Mouse (Mus musculus) thymus, postnatal 25 days (tissue): ENCODE data around the gene Dysf.
"Not testable (repeated sequence)": the region's sequence is repeated elsewhere in the genome, so short reads cannot be mapped to it uniquely, and the experiment has no call there.

ENCODE experiments used
- DNase-seq: peaks from one replicate; pipeline ENCODE4 v3.0.0; 2022

The Dysf gene

GRCm38 (mm10) chr6:84008363-84009171, at the start of gene Dysf:
Gene Dysf, plus strand, starts transcription at chr6:84008590.
- DNase-seq = no peak

GRCm38 (mm10) chr6:83987642-83988041, 20.7 kb upstream of the Dysf start:
- no peak for DNase-seq

GRCm38 (mm10) chr6:84002716-84003115, 5.7 kb upstream of the Dysf start:
- DNase-seq = no peak

GRCm38 (mm10) chr6:84004295-84004694, 4.1 kb upstream of the Dysf start:
- DNase-seq = peak; percentile 6

- DNase-seq = no peak
Observed at GRCm38 (mm10) chr6:84009172-84009872, 932 bp downstream of the Dysf start.

DNA sequence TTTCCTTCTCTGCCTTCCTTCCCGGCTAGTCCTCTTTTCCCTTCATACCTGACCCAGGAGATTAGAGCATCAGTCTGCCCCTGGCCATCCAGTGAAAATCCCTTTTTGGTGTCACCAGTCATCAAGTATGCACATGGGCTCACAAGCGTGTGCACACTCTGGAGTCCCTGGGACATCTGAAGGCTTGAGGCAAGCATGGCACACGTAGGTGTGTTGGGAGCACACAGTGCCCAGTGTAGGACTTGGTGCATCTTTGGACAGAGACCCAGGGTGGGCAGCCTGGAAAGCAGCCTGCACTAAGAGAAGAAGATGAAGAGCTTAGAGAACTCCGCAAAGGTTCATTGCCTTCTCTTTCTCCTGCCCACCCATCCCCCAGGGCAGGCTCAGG, 1.5 kb downstream of the Dysf start:
- DNase-seq = no peak

DNA sequence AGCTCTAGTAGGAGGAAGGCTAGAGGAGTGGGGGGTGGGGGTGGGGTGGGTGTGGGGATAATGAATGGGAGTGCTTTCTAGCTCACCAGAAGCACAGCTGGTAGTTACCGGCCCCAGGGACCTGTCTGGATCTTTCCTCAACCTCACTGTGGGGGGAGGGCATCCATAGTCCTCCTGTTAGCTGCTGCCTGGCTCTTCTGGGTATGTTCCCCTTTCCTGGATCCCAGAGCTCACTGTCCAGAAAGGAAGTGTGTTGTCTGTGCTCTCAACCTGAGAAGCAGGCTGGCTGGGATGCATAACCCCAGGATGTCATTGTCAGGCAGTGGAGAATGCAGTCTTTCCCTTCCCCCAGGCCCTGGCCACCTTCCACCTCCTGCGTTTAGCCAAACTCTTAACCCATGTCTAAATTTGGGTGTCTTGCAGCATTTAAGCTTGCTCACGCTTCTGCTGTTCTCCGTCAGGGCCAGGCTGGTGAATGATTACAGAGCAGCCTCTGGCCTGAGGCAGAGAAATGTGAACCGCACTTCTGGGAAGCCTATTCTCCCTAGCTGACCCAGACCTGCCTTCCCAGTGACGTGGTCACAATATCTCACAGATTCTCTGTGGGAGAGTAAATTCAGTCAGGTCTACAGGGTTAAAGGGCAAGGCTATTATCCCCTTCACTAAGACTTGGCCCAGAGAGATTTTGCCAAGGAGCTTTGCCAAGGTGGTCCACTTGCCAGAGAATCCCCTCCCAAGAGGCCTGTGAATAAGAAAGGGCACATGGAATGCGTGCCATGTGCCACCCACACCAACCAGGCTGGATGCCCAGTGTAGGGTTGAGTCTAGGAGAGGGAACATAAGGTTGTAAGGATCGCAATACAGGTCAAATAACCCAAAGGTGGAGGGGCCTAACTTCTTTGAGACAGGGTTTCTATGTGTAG, 2.2 kb downstream of the Dysf start:
- DNase-seq = no peak

- DNase-seq = not testable (repeated sequence)
Observed at GRCm38 (mm10) chr6:84014961-84015683, 6.7 kb downstream of the Dysf start.

DNA sequence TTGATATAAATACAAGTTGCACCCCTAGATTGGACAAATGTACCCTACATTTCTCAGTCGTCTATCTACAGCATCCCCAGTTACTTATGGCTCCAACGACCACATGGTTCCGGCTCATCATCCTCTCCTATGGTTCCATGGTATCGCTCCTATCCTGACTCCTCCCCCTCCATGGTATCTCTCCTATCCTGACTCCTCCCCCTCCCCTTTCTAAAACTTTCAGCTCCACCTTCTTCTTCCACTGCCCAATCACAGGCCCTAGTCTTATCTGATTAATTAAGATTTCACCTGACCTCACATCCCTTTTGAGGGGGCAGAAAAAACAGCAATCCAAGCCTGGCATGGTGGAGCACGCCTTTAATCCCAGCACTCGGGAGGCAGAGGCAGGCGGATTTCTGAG, 8.5 kb downstream of the Dysf start:
- no peak for DNase-seq

- DNase-seq = no peak
Observed at GRCm38 (mm10) chr6:84017392-84017791, 9.0 kb downstream of the Dysf start.

DNA sequence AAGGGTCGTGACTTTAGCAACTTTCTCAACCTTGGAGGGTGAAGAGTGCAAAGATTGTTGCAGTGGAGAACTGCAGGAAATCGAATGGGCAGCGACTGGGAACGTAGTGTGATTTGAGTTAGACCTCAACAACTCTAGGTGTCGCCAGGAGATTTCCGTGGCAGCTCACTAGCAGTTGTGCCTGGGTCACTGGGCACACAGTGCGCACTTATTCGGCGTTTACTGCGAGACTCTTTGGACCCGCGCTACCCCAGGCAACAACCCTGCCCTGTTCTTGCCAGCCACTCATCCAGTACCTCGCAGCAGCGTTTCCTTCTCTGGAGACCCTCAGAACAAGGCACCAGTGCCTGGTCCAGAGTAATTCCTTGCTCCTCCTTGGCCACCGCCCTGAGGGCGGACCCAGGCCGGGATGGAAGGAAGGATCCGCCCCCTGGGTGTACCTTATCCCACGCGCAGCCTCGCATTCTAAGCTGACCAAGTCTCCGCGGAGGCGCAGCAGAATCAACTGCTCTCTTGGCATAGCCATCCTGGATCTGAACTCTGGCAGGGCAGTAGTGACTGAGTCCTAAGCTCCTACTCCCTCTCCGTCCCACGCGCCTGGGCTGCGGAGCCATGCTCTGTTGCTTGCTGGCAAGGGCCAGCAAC, 10.6 kb downstream of the Dysf start:
- no peak for DNase-seq

- DNase-seq = no peak
Observed at GRCm38 (mm10) chr6:84020002-84020401, 11.6 kb downstream of the Dysf start.

GRCm38 (mm10) chr6:84021990-84022389, 13.6 kb downstream of the Dysf start:
- DNase-seq = no peak

DNA sequence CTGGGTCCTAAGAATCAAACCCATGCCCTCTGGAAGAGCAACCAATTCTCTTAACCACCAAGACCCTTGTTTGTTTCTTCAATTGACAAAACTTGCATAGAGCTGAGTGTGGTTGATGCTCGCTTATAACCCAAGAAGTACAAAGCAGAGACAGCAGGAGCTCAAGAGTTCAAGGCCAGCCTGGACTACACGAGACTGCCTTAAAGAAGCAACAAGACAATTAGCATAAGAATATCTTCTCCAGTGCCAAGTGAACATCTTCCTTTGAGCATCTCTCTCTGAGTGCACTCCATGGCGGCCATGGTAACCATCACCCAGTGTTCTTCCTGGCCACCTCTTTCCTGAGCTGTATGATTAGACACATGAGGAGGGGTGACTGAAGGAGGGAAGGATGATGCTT, 17.2 kb downstream of the Dysf start:
- DNase-seq = no peak

- no peak for DNase-seq
Observed at GRCm38 (mm10) chr6:84028791-84029190, 20.4 kb downstream of the Dysf start.

- no peak for DNase-seq
Observed at GRCm38 (mm10) chr6:84029775-84030174, 21.4 kb downstream of the Dysf start.

GRCm38 (mm10) chr6:84032516-84032915, 24.1 kb downstream of the Dysf start:
- DNase-seq = not testable (repeated sequence)

DNA sequence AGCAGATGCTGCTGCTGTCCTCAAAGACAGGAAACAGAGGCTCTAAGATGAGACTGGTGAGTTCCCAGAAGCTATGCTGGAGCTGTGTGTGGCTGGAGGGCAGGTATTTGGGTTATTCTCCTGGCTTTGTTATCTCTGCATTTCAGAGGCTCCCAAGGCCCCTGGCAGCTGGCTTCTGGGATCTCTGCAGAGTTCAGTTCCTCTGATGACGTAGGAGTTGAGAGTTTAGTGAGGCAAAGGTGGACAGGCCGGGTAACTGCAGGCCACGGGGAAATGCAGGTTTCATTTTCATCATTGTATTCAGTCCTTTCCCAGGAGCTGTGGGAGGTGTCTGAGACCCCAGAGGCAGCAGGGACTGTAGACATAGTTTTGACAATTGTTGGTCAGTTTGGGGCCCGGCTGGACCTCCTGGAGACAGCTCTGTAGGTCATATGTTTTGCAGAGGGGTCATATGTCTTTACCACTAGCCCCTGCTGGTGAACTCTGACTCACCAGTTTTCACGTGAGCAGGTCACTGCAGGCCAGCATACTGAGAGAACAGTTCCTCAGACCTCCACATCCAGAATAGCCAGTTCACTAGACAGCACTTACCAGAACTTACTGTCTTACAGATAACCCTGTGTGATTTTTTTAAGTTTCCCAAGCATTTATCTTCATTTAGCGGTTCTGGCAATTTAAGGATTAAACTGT, 35.0 kb downstream of the Dysf start:
- no peak for DNase-seq

DNA sequence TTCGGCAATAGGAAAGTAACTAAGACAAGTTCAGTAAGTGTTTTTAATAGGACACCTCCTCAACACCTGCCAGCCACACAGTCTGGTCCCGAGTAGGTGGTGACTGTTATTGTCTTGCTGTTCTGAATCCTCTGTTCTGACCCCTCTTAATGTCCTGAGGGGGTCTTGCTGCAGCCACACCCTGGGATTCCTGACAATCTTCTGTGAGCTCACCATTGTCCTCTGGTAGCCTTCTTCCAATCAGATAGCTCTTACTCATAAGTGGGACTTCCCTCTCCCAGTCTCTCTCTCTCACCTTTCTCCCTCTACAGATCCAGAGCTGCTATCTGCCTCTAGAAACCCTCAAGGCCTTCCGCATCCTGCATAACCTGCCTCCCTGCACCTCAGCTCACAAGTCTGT, 36.3 kb downstream of the Dysf start:
- DNase-seq = no peak

- DNase-seq = no peak
Observed at GRCm38 (mm10) chr6:84048856-84049255, 40.5 kb downstream of the Dysf start.

GRCm38 (mm10) chr6:84050238-84050637, 41.8 kb downstream of the Dysf start:
- DNase-seq = no peak
